Mouse (Mus musculus): ENCODE results near the gene Tmem268. TPM values are rescaled to one million over a fixed set of nuclear protein-coding genes. Genes with fewer than 3 reads are reported as not detected.

Tmem268 gene
- total RNA-seq (2023): 22.0 and 29.3 TPM in 2 replicates

DNA sequence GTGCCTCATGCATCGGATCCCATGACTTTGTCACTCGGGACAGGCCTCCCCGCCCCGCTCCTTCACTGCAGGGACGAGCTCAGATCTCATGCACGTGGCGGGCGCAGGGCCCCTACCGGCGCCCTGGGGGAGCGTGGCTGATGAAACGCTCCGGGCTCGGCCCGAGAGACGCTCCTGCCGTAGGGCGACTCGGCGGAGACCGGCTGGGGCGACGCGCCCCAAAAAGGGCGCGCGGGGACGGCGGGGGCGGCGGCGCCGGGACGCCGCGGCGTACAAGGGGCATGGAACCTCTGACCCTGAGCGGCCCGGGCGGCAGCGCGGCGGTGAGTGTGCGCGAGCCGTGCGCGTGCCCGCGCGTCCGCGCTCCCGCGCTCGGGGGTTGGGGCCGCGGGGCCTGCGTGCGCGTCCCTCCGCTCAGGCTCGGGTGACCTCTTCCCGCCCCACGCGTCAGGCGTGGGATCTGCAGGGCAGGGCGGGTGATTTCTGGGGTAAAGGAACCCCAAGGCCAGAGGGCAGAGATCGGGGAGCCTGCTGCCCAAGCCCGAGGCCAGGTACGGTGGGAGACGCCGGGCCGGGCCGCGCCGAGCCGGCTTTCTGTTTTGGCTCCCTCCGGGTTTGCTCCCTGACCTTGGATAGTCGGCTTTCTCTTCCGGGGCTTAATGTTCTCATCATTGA is at the start of gene Tmem268:
TSS of gene Tmem268 (plus strand) at position 375 of the 675 bp plus-strand sequence.

DNA sequence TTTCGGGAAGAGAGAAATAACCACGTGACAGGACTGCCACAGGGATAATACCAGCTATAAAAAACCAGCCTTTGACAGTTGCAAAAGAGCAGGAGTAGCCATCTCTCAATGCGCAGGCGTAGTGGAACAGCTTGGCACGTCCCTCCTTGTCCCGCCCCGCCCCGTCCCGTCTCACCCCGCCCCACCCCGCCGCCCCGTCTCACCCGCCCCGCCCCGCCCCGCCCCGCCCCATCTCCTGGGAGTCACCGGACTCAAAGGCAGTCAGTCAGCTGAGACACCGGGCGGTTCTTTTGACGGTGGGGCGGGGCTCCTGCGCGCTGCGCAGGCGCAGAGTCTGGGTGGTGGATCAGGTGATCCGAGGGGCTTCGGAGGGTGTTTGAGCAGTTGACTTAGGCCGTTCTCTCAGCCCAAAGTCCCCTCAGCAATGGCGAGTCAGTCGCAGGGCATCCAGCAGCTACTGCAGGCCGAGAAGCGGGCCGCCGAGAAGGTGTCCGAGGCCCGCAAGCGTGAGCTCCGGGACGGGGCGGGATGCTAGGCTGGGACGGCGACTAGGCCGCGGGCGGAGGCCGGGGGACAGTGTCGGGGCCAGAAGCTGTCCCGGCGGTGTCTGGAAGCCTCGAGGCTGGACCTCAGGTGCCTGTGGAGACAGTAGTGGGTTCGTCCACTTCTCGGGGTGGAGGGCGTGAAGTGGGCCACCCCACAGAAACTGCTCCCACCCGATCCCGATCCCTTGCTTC is 13.9 kb upstream of the Tmem268 start, which contains the start of gene Atp6v1g1:
TSS of gene Atp6v1g1 (plus strand) at position 279 of the 737 bp plus-strand sequence.

DNA sequence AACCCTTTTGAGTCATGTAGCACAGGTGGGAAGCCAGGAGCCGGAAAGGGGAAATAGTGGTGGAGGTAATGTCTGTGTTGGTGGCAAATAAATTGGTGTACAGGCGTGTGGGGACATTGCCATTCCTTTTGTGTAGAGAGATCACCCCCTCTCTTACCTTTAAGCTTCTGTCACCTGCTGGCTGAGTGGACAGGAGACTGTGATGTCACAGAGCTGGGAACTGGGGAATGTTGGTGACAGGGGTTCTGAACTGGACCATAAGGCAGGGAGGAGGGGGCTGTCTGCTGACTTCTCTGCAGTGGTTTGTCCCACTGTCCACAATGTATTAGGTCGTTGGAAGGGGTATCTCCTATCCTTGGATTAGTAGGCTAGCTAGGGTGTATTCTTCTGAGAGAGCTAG is 46.4 kb downstream of the Tmem268 start, which contains the start of gene Gm11213:
TSS of gene Gm11213 (minus strand) at position 317 of the 400 bp plus-strand sequence.

DNA sequence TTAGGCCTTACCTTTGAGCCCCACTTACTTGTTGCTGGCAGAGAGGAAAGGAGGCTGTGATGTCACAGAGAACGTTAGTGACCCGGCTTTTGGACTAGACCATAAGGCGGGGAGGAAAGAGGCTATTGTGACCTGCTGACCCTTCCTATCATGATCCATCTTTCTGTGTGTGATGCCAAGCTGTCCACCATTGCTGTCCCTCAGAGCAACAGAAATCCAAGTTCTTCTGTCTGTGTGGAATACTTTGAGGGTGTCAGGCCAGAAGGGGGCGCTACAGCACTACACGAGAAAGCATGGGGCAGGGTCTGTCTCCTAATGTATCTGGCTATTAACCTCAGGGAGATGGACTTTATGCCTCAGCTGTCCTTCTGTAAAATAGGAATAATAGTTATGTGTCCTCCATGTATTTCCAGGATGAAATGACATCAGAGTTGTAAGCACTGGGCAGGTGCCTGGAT is 63.8 kb downstream of the Tmem268 start, which contains the start of gene Tex48:
TSS of gene Tex48 (minus strand) at position 51 of the 458 bp plus-strand sequence.

Other genes starting within 250 kb of the Tmem268 start
- 25.3 and 41.7 TPM in 2 replicates for gene Orm1, start 214.2 kb upstream of the Tmem268 start, total RNA-seq (2023)
- gene Orm3, start 202.6 kb upstream of the Tmem268 start, total RNA-seq (2023): not detected in 2 replicates
- gene Orm2, start 196.3 kb upstream of the Tmem268 start, total RNA-seq (2023): 2.6 and 2.9 TPM in 2 replicates
- gene Akna, start 155.4 kb upstream of the Tmem268 start, total RNA-seq (2023): 260 and 309 TPM in 2 replicates
- 0.95 and 1.4 TPM in 2 replicates for gene Whrn, start 62.8 kb upstream of the Tmem268 start, total RNA-seq (2023)
- gene Atp6v1g1, start 14.0 kb upstream of the Tmem268 start, total RNA-seq (2023): 143 and 167 TPM in 2 replicates
- gene Gm11213, start 46.5 kb downstream of the Tmem268 start, total RNA-seq (2023): not detected in 2 replicates
- not detected in 2 replicates for gene Tex48, start 63.6 kb downstream of the Tmem268 start, total RNA-seq (2023)
- not detected in 2 replicates for gene Gm11214, start 104.6 kb downstream of the Tmem268 start, total RNA-seq (2023)
- gene Tnfsf15, start 186.3 kb downstream of the Tmem268 start, total RNA-seq (2023): not detected in 2 replicates